Mouse (Mus musculus): ENCODE results near the gene Mtmr11. TPM values are rescaled to one million over a fixed set of nuclear protein-coding genes. Genes with fewer than 3 reads are reported as not detected.
"Not testable (repeated sequence)": the region's sequence is repeated elsewhere in the genome, so short reads cannot be mapped to it uniquely, and the experiment has no call there.

Mtmr11 gene
- total RNA-seq, 2 experiments from 2014 or later, result 4.3 to 5.3 TPM

DNA sequence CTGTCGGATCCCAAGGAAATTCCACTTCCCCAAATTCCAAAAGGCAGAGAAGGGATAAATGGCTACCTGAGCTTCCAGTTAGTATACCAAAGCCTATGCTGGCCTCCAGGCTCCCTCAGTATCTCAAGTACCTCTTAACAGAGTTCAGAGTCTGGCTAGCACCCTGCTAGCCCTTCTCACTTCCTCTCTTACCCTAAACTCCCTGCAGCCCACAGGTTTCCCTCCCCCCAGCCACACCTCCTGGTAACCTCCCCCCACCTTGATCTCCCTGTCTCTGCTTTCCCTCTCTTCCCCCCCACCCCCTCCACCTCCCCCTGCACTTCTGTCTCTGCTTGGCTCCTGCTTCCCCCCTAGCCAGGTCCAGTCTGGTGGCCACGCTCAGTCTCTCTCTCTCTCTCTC, 37.9 kb downstream of the Mtmr11 start:
- Histone ChIP-seq H3K4me3 (no peak overlapping the region), H3K27ac (no peak overlapping the region)
- TF ChIP-seq CTCF (conservative IDR thresholded peaks at IDR 0.05), result no peak
- no peak for DNase-seq (ENCODE audit: low spot score in 2 of 2)

- TF ChIP-seq CTCF (conservative IDR thresholded peaks at IDR 0.05), result peak; percentile 64
- no peak for DNase-seq (ENCODE audit: low spot score in 2 of 2)
- Histone ChIP-seq H3K27ac (no peak overlapping the region), H3K4me3 (no peak overlapping the region)
Measured at GRCm38 (mm10) chr3:96207819-96208218, 46.0 kb downstream of the Mtmr11 start.

DNA sequence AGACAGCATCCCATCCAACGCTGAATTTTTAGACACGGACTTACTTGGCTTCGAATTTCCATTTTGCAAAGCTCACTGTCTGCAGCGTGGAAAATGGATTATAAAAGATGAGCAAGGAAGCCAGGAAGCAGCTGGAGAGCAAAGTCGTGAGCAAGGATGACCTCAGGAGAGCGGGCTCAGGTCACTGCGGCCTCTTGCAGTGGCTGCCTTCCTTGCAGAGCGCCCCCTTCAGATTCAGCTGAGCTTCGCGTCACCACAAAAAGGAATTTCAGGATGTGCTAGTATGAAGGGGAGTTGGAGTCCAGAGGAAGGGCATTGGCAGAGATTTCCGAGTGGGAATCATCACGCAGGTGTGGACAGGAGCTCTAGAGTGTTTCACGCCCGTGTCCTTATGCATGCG, 47.4 kb downstream of the Mtmr11 start:
- no peak overlapping the region for H3K27ac ChIP-seq
- peak; percentile 65 for TF ChIP-seq CTCF (conservative IDR thresholded peaks at IDR 0.05)
- no peak for DNase-seq (ENCODE audit: low spot score in 2 of 2)
- no peak overlapping the region for H3K4me3 ChIP-seq

DNA sequence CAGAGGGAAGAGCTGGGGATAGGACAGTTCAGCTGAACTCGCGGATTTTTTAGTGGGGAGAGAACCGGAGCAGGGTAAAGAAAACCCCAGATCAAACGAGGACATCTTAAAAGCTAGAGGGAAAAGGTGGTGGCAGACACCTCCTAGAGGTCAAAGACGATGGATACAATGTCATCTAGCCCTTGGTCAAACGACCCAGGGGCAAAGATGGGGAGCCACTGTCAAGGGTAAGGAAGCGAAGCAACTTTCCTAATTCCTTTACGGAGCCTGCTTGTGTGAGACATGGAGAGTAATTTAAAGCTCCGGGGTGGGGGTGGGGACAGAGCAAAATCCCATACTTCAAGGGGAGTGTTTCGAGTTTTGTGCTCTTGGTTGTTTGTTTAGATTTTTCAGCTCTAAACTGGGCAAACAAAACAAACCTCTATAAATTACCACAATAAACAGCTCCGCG, 57.4 kb downstream of the Mtmr11 start:
- peak; percentile 59 for TF ChIP-seq CTCF (conservative IDR thresholded peaks at IDR 0.05)
- Histone ChIP-seq H3K27ac (peak overlapping the region; percentile 100), H3K4me3 (peak overlapping the region; percentile 90)
- no peak for DNase-seq (ENCODE audit: low spot score in 2 of 2)

- TF ChIP-seq CTCF (conservative IDR thresholded peaks at IDR 0.05), result no peak
- DNase-seq (ENCODE audit: low spot score in 2 of 2), result peak; percentile 75 to 90
- peak within 1 kb of the TSS; percentile 90 for H3K4me3 ChIP-seq
- H3K27ac ChIP-seq, result peak within 1 kb of the TSS; percentile 100
Measured at GRCm38 (mm10) chr3:96219661-96220130, 57.9 kb downstream of the Mtmr11 start, which contains the start of the genes Bola1 and Hist2h2ab. Gene Bola1, minus strand, starts transcription at chr3:96219709. Gene Hist2h2ab, plus strand, starts transcription at chr3:96219865.

DNA sequence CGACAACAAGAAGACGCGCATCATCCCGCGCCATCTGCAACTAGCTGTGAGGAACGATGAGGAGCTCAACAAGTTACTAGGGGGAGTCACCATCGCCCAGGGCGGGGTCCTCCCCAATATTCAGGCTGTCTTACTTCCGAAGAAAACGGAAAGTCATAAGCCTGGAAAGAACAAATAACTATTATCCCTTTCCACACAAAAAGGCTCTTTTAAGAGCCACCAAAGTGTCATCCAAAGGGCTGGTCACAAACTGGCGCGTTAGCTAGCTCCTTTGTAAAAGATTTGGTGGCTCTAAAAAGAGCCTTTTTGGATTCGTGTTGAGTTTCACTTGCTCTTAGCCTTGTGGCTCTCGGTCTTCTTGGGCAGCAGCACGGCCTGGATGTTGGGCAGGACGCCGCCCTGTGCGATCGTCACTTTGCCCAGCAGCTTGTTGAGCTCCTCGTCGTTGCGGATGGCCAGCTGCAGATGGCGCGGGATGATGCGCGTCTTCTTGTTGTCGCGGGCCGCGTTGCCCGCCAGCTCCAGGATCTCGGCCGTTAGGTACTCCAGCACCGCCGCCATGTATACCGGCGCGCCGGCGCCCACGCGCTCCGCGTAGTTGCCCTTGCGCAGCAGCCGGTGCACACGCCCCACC, 58.4 kb downstream of the Mtmr11 start:
- H3K27ac ChIP-seq, result peak overlapping the region; percentile 100
- not testable (repeated sequence) for DNase-seq (ENCODE audit: low spot score in 2 of 2)

GRCm38 (mm10) chr3:96220765-96221639, 59.2 kb downstream of the Mtmr11 start, which contains the start of the genes Hist2h2ac and Hist2h2be:
Gene Hist2h2ac, minus strand, starts transcription at chr3:96220880.
Gene Hist2h2be, plus strand, starts transcription at chr3:96221119.
- peak; percentile 42 for TF ChIP-seq CTCF (conservative IDR thresholded peaks at IDR 0.05)
- Histone ChIP-seq H3K27ac (peak within 1 kb of the TSS; percentile 100), H3K4me3 (peak within 1 kb of the TSS; percentile 90)
- DNase-seq (ENCODE audit: low spot score in 2 of 2), result peak; percentile 87 to 94

More for the DNA sequence above, 58.4 kb downstream of the Mtmr11 start:
- H3K4me3 ChIP-seq, result peak overlapping the region; percentile 90

Small RNAs within 50 kb of the gene (microRNA-seq; reads per million reads assigned to microRNA genes)
- gene Gm44492, result 0 to 0.64 reads per million in 2 experiments

Other genes starting within 250 kb of the Mtmr11 start
- 10 to 100 TPM; 78.9 to 80.6 TPM for gene Anp32e, start 232.8 kb upstream of the Mtmr11 start, total RNA-seq (2021)
- 10 to 100 TPM; 39.3 to 44.1 TPM for gene Plekho1, start 166.0 kb upstream of the Mtmr11 start, total RNA-seq (2021)
- 10 to 100 TPM; 45.5 to 48.3 TPM for gene Vps45, start 103.5 kb upstream of the Mtmr11 start, total RNA-seq (2021)
- gene Otud7b, start 57.5 kb upstream of the Mtmr11 start, total RNA-seq (2021), result 10 to 100 TPM; 30.1 to 33.4 TPM
- 10 to 100 TPM; 50.1 to 50.2 TPM for gene Sf3b4, start 10.3 kb downstream of the Mtmr11 start, total RNA-seq (2021)
- gene Sv2a, start 19.1 kb downstream of the Mtmr11 start, total RNA-seq (2021), result 100 to 1,000 TPM; 352 to 370 TPM
- gene Bola1, start 57.7 kb downstream of the Mtmr11 start, total RNA-seq (2021), result 10 to 100 TPM; 16.2 to 16.7 TPM
- gene Hist2h2ab, start 57.9 kb downstream of the Mtmr11 start, total RNA-seq (2021), result 10 to 100 TPM in 1 of 2 experiments, 1 to 10 TPM in 1; 9.3 to 12.7 TPM
- 10 to 100 TPM; 21.9 to 28.0 TPM for gene Hist2h2ac, start 58.9 kb downstream of the Mtmr11 start, total RNA-seq (2021)
- 1 to 10 TPM; 7.6 to 7.9 TPM for gene Hist2h2be, start 59.1 kb downstream of the Mtmr11 start, total RNA-seq (2021)
- gene Hist2h3c2, start 77.1 kb downstream of the Mtmr11 start, total RNA-seq (2021), result 10 to 100 TPM; 11.4 to 12.3 TPM
- 100 to 1,000 TPM; 208 to 213 TPM for gene Hist2h2aa2, start 78.3 kb downstream of the Mtmr11 start, total RNA-seq (2021)
- gene Hist2h2aa1, start 83.5 kb downstream of the Mtmr11 start, total RNA-seq (2021), result 10 to 100 TPM in 1 of 2 experiments, not detected in 1; 11.7 TPM
- gene Hist2h3c1, start 84.7 kb downstream of the Mtmr11 start, total RNA-seq (2021), result not detected
- gene Hist2h4, start 101.3 kb downstream of the Mtmr11 start, total RNA-seq (2021), result 10 to 100 TPM; 29.6 to 29.9 TPM
- 10 to 100 TPM; 48.4 to 51.6 TPM for gene Hist2h3b, start 106.7 kb downstream of the Mtmr11 start, total RNA-seq (2021)
- gene Hist2h2bb, start 107.7 kb downstream of the Mtmr11 start, total RNA-seq (2021), result 100 to 1,000 TPM; 126 to 137 TPM
- gene Fcgr1, start 132.0 kb downstream of the Mtmr11 start, total RNA-seq (2021), result 1 to 10 TPM; 2.2 to 2.3 TPM

Measured in layer of hippocampus, adult 2 months (tissue).